Mouse (Mus musculus): ENCODE measurements around the gene Rnpepl1.

The Rnpepl1 gene

DNA sequence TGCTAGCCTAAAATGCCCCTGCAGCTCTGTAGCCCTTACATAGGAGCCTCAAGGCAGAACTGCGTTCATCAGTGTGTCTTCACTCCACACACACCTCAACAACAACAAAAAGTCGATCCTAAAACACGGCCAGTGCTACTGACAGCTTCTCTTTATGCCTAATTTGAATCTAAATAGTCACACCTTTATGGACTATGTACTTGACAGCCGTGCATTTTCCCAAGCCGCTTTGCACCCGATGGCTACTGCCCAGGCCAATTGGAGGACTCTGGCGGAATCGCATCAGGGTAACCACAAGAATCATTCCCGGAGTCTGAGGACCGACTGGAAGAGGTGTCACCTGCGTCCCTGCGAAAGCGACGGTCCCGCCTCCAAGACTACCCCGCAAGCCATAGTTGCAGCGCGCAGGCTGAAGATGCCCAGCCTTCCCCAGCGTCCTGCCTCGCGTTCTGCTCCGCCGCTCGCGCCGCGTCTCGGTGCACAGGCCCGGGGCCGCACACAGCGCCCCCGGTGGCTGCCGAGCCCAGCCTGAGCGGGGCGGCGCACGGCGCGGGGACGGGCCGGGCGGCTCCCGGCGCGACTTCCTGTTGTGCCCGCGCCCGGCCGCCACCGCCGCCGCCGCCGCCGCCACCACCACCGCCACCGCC lies at the start of gene Rnpepl1:
Rnpepl1 (plus strand) TSS at position 545 of the 647 bp plus-strand sequence.
- peak; percentile 78 for DNase-seq (ENCODE audit: inconsistent ontology term)

DNA sequence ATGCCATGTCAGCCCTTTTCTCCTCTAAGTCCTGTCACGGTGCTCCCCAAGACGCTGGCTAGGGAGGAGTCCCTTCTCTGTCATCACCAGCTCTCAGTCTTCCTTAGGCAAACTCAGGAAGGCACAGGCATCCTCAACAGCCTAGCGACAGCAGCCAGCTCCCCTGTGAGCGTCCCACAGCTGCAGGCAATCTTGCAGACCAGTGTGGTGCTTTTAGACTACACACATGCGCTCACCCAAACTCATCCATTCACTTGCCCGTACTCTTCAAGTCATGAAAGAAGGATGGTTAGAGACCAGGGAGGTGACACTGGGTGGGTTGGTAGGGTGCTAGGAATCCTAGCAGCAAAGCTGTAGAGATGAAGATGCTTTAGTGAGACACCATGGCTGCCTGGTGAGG lies 49.1 kb upstream of the Rnpepl1 start:
- DNase-seq (ENCODE audit: inconsistent ontology term): no peak

DNA sequence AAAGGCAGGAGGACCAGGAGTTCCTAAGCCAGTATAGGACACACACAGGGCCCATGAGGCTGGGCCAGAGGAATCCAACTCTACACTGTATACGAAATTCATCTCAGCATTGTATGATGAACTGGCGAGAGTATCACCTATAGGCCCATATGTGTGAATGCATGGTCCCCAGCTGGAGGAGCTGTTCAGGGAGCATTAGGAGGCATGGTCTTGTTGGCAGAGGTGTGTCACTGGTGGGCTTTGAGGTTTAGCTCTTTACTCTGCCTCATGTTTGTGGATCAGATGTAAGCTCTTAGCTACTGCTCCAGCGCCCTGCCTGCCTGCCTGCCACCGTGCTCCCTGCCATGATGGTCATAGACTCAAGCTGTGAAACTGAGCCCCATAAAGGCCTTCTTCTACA lies 47.3 kb upstream of the Rnpepl1 start:
- no peak for DNase-seq (ENCODE audit: inconsistent ontology term)

DNA sequence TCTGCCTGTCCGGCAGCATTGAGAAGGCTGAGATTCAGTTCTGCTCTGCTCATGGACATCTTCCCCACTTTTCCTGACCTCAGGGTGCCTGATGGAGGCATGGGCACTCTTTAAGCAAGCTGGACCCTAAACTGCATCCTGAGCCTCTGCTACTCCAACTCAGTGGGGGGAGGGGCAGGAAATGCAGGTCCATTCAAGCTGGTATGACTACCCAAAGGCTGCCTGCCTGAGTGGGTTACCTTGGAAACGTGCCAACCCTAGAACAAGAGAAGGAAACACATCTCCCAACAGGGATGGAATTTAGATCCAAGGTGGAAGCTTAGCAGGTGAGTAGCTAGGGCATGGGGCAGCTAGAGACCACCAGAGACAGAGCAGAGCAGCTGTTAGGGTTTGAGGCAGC lies 44.4 kb upstream of the Rnpepl1 start:
- DNase-seq (ENCODE audit: inconsistent ontology term): no peak

DNA sequence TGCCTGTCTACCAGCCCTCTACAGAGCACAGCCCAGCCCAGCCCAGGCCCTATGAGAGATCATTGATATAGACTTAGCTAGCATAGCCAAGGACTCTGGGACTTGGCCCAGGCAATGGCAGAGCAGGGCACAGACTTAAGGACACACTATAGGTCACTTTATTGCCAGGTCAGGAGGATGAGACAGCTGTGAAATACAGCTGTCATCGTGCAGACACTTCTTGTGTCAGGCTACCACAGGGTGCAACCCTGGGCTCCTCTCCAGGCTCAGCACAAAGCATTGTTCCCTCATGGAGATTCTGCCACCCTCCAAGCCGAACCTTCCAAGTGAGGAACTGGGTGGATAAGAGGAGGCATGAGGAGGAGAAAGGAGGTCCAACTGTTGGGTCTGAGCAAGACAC lies 40.6 kb upstream of the Rnpepl1 start:
- no peak for DNase-seq (ENCODE audit: inconsistent ontology term)

DNA sequence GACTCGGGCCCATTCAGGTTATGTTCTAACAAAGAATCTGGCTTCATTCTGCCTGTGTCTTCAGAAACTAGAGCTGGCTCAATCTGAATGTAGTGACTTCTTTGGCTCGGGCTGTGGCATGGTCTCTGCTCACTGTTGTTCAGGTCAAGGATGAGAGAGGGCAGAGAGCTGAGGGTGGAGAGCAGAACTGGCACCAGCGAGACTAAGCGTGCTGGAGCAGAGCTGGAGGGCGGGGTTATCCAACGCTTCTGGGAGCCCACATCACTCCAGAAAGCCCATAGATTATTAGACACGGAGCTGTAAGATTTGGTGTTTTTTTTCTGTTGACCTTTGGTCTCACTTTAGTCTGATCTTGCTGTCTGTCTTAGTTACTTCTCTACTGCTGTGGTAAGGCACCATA lies 37.9 kb upstream of the Rnpepl1 start:
- no peak for DNase-seq (ENCODE audit: inconsistent ontology term)

DNA sequence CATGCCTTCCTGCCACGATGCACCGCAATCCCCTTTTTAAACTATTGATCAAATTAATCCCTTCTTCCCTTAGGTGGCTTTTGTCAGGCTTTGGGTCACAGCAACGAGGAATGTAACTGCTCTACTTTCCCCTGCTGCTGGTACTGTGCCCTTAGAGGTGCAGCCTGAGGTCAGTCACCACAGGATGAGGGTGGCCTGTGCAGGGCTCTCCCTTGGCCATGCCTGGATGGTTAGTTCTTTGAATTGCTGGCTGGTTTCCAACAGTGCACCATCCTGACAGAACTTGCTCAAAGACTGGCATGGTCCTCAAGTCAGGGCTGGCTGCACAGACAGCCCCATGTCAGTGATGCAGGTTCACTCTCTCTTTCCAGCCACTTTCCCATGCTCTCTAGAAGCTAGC lies 36.6 kb upstream of the Rnpepl1 start:
- no peak for DNase-seq (ENCODE audit: inconsistent ontology term)

DNA sequence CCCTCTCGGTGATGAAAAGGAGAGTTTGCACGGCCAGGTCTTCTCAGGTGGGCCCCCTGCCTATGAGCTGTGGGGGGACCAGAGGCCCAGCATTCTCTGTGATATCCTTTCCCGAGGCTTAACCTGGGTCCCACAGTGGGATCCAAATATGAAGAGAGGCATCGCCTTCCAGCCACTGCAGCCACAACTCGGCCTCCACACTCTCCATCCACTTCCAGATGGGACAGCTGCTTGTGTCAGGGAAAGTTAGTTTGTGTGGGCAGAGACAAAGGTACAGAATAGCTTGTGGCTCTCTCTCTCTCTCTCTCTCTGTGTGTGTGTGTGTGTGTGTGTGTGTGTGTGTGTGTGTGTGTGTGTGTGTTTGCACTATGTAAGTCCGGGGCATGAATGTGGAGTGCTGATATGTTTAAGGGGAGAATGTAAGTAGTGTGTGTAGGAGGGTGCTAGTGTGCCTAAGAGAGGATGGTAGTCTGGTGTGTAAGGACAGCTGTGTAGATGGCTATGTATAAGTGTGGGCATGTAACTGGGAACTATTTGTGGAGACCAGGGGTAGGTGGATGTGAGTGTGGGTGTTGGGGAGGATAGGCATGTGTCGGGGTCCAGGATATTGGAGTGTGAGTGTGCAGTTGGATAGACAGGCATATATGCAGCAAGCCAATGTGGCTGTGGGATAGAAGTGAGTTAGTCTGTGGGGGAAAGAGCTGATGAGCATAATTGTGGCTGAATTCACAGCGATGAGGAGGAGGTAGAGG lies 35.0 kb upstream of the Rnpepl1 start:
- no peak for DNase-seq (ENCODE audit: inconsistent ontology term)

DNA sequence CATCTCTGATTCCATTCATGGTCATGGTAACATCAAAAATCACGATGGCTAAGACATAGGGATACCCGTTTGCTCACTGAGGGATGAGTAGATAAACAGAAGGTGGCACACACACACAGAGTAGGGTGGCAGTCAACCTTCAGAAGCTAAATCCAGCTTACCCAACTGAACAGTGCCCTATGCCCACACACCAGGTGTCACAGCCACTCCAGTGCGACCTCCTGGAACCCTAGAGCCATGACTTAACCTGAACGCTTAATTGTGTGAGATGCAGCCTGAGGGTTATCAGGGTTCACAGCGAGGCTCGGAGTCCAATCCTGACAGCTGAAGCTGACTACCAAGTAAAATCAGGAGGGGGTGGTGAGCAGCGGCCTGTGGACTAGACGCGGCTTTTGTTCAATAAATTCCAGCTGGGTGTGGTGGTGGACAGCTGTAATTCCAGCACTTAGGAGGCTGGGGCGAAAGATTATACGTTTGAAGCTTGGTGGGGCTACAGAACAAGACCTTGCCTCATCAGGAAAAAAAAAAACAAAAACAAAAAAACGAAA lies 33.1 kb upstream of the Rnpepl1 start:
- DNase-seq (ENCODE audit: inconsistent ontology term): no peak

DNA sequence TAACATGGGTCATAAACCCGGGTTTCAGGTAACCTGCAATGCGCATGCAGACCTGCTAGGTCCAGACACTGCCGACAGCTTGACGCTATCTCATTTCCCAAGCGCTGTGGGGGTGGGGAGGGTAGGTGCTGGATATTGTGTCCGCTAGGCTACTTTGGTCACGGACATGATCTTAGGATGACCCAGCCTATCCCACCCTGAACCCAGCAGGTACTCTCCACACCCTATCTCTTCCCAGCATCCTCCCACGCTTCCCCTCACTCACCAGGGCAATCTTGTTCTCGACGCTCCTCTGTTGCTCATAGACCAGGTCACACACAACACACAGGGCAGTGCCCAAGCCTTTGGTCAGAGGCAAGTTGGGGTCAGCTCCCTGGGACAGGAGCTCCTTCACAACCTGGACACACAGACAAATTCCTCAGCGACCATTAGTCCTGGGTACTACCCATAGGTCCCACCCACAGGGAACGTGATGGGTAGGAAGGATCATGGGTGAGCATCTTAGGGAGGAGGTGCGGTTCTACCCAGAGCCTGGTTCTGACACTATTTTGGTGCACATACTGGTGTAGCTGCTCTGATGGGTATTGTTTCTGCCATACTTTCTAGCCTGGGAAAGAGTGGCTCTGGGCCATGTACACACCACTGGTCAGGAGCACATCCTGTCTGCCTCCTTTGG lies 32.4 kb upstream of the Rnpepl1 start:
- DNase-seq (ENCODE audit: inconsistent ontology term): no peak

DNA sequence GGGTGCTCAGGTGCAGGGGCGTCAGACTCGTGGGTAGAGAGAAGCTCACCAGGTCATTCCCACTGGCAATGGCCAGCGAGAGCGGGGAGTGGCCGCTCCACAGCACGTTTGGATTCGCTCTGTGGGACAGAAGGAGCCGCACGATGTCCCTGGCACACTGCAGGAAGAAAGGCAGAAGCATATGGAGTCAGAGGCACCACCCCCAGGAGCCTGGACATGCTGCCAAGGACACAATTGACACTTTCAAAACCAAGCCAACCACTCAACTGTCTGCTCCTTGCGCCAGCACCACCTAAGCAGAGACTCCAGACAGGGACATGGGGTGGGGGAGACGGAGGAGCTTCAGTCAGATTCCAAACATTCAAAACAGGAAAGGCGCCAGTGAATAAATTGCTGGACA lies 31.3 kb upstream of the Rnpepl1 start:
- no peak for DNase-seq (ENCODE audit: inconsistent ontology term)

DNA sequence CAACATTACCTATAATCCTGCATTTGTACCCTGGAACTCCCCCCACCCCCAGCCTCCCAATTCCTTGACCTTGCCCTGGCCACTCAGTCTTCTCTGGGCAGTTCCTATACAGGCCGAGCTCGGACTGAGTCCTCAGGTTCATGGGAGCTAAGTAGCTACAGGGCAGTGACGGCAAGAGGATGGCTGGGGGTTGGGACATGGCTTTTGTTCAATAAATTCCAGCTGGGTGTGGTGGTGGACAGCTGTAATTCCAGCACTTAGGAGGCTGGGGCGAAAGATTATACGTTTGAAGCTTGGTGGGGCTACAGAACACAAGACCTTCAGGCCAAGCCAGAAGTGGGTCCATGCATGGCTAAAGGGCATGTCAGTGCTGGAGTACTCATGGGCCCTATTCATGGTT lies 30.5 kb upstream of the Rnpepl1 start:
- DNase-seq (ENCODE audit: inconsistent ontology term): no peak

DNA sequence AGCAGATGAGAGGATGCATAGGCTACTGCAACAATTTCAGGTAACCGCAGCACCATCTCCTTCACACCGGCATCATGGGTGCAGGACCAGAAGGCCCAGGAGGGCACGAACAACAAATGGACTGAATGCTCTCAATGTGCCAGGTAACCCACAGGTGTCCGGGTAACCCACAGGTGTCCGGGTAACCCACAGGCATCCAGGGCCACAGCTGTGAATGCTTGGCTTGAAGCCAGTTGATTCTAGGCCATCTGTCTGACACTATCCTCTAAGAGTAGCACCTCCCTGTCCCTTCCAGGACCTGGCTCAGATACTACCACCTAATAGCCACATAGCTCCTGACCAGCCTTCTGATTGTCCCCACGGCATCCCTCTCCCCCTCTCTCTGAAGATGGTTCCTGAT lies 28.6 kb upstream of the Rnpepl1 start:
- DNase-seq (ENCODE audit: inconsistent ontology term): no peak

DNA sequence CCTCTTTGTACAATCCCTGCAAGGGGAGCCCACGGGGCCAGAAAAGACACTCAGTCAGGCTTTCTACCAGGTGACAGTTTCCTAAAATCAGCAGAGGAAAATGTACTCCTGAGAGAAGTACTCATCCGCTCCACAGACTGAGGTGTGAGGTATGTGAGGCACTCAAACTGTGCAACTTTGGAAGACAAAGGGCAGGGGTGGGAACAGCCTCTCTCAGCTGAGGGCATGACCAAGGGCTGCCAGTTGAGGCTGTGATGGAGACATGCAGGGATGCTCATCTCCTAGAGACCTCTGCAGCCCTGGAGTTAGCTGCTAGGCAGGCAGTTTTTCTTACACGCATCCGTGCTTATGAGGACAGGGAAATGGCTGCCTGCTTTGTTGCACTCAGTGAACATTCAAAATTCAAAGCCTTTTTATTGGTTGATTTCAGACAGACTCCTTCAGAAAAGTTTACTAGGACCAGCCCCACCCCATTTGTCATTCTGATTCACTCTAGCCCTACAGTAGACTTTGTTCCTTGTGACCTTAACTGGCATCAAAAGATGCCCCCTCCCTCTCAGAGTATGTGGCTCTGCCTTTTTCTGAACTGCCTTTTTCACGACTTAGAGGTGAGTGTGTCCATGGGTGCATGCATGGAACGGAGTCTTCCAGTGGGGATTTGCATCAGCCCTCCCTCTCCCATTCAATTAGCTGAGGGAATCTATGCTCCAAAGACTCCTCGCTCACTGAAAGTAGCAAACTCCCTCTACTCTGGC lies 21.5 kb upstream of the Rnpepl1 start:
- no peak for DNase-seq (ENCODE audit: inconsistent ontology term)

DNA sequence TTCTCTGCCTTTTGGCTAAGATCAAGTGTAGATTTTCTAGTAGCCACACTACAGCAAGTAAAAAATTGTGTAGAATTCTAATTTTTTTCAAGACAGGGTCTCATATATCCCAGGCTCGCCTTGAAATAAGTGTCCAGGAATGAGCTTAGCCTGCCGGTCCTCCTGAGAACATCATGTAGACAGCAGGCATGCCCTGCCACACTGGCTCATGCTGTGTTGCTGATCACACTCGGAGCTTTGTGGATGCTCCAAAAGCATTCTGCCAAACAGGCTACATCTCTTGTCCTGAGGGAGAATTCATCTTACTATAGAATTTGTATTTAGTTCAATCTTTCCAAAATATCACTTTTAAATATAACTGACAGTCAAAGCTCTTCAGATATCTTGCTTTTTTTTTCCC lies 17.8 kb upstream of the Rnpepl1 start:
- DNase-seq (ENCODE audit: inconsistent ontology term): no peak

DNA sequence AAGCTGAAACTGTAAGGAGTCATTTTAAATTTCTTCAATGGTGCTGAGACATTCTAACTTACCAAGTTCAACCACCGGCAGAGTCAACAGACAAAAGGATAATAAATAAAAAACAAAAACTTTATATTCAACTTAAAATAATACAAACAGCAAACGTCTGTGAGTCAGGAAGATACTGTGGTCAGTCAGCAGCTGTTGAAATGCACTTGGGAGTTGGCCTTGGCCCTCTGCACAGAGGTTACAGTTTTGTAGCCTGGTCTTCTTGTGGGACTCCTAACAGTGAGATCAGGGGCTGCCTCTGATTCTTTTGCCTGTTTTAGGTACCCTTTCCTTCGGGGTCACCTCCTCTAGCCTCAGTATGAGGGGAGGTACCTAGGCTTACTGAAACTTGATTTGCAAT lies 16.7 kb upstream of the Rnpepl1 start:
- DNase-seq (ENCODE audit: inconsistent ontology term): no peak

DNA sequence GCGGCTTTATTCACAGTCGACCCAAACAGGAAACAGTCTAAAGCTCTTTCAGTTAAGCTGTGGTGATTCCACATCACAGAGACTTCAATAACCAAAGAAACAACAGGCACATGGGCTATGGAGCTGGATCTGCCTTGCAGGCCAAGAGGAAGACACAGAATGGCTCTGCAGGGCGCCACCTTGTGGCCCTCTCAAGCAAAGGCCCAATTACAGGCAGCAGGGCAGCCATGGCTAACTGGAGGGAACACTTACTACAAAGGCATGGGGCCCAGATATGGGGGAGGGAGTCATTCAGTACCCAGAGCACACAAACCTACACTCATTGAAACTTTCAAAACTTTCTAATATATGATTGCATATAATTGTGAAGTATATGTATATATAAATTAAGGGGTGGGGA lies 15.5 kb upstream of the Rnpepl1 start:
- peak; percentile 56 for DNase-seq (ENCODE audit: inconsistent ontology term)

DNA sequence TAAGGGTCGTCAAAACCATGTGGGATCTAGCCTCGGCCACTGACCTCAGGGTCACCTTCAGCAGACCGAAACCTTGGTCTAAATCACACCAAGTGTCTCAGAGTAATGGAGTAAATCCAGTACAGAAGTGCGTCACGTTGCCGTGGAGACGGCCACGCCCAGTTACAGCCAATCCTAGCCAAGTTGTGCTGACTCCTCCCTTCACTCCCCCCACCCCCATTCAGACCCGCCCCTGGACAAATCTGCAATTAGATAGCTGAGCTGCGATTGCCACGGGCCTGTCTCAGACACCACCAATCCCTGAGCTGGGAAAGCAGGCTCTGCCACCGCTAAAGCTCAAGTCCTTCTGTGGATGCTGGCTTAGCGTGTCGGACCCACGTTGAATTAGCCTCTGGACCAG lies 7.8 kb upstream of the Rnpepl1 start, which contains the start of gene Ankmy1:
Ankmy1 (minus strand) TSS at position 121 of the 400 bp plus-strand sequence.
- DNase-seq (ENCODE audit: inconsistent ontology term): peak; percentile 24

DNA sequence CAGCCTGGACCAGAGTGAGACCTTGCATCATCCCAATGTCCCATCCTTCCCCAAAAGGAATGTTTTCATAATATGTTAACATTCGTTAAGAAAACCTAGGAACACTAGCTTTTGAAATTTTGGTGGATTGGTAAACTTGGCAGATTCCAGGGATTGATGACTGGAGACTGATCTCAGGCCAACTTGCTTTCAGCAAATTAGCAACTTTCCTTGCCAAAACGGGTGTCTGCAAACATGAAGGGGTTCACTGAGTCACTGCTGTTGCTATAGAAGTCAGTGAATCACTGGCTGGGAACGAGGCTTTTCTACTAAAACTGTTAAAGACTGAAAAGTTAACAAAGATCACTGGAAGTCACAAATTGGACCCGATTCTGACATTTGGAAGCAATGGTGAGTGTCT lies 7.0 kb upstream of the Rnpepl1 start:
- DNase-seq (ENCODE audit: inconsistent ontology term): peak; percentile 85

DNA sequence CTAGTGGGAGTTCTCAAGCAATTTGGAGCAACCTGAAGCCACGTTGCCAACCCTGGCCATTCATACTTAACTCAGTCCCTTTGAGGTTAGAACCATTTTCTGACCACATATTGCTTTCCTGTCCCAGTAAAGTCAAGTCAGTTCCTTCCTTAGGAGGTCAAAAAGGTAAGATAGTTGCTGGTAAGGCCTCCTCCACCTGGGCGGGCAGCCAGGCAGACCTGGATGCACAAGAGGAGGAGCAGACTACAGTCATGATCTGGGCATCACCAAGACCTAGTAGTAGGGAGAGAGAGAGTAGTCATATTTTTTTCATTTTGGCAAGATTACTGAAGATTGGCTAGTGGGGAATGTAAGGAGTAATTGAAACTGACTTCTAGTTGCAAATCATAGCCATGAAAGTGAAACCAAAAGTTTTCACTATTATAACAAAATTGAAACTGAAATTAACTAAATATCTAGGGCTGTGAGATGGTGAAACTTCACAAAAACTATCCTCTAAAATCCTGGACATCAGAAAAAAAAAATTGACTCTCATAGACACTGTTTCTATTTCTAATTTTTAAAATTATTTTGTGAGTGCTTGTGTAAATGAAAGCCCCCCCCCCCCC lies 4.8 kb upstream of the Rnpepl1 start:
- no peak for DNase-seq (ENCODE audit: inconsistent ontology term)
